Mouse (Mus musculus): ENCODE data around the gene Mrps36. TPM values are rescaled to one million over a fixed set of nuclear protein-coding genes. Genes with fewer than 3 reads are reported as not detected.
A peak's percentile ranks its signal among the peaks of the same experiment; 100 is the strongest.
"Not testable (repeated sequence)": the region's sequence is repeated elsewhere in the genome, so short reads cannot be mapped to it uniquely, and the experiment has no call there.

The Mrps36 gene
- polyA plus RNA-seq (2014; fragmentation: Nextera tagmentation; extraction: Ambion mirVana): 166 and 178 TPM in 2 replicates

GRCm38 (mm10) chr13:100744036-100744744 is at the start of gene Mrps36:
Gene Mrps36 (minus strand): TSS chr13:100744659.
- Histone ChIP-seq H3K27ac (ENCODE audit: low read depth) (peak within 1 kb of the TSS; percentile 97), H3K4me1 (ENCODE audit: insufficient read depth) (no peaks in the 10 kb centered on the region), H3K9ac (peak within 1 kb of the TSS; percentile 76), H3K9me3 (ENCODE audit: low read depth, low read length) (no peaks in the 10 kb centered on the region), H3K4me3 (ENCODE audit: low read depth, low read length) (peak within 1 kb of the TSS; percentile 82), H3K4me2 (peak within 1 kb of the TSS; percentile 63), H3K36me3 (ENCODE audit: insufficient read depth) (no peaks in the 10 kb centered on the region), H3K27me3 (ENCODE audit: insufficient read depth, low read length) (no peaks in the 10 kb centered on the region)
- TF ChIP-seq CTCF (IDR thresholded peaks at IDR 0.05; ENCODE audit: low read depth): no peak
- peak; percentile 96 for DNase-seq
- WGBS: under 1% methylated on average over 52 of the region's 52 CpGs
- peak; percentile 96 for ATAC-seq (ENCODE audit: insufficient read depth)

GRCm38 (mm10) chr13:100789083-100789482 is 44.6 kb upstream of the Mrps36 start:
- Histone ChIP-seq H3K4me2 (no peak overlapping the region), H3K27ac (ENCODE audit: low read depth) (no peak overlapping the region), H3K4me3 (ENCODE audit: low read depth, low read length) (no peak overlapping the region), H3K9ac (no peak overlapping the region), H3K27me3 (ENCODE audit: insufficient read depth, low read length) (no peaks in the 10 kb centered on the region), H3K9me3 (ENCODE audit: low read depth, low read length) (no peaks in the 10 kb centered on the region), H3K4me1 (ENCODE audit: insufficient read depth) (peaks cover 11% of the 10 kb centered on the region), H3K36me3 (ENCODE audit: insufficient read depth) (peaks cover 13% of the 10 kb centered on the region)
- no peak for TF ChIP-seq CTCF (IDR thresholded peaks at IDR 0.05; ENCODE audit: low read depth)
- DNase-seq: no peak
- no peak for ATAC-seq (ENCODE audit: insufficient read depth)
- WGBS: 74% methylated on average over 3 of the region's 3 CpGs

- not testable (repeated sequence) for H3K27me3 ChIP-seq (ENCODE audit: insufficient read depth, low read length); H3K4me2 ChIP-seq; H3K9ac ChIP-seq; H3K4me3 ChIP-seq (ENCODE audit: low read depth, low read length); H3K27ac ChIP-seq (ENCODE audit: low read depth); ATAC-seq (ENCODE audit: insufficient read depth); H3K9me3 ChIP-seq (ENCODE audit: low read depth, low read length); DNase-seq
- peaks cover 12% of the 10 kb centered on the region for H3K4me1 ChIP-seq (ENCODE audit: insufficient read depth)
- peaks cover 23% of the 10 kb centered on the region for H3K36me3 ChIP-seq (ENCODE audit: insufficient read depth)
- 92% methylated on average over 11 of the region's 14 CpGs for WGBS
Measured at GRCm38 (mm10) chr13:100788057-100788456, 43.6 kb upstream of the Mrps36 start.

- Histone ChIP-seq H3K27me3 (ENCODE audit: insufficient read depth, low read length) (no peaks in the 10 kb centered on the region), H3K9ac (no peak overlapping the region), H3K36me3 (ENCODE audit: insufficient read depth) (peaks cover 29% of the 10 kb centered on the region), H3K27ac (ENCODE audit: low read depth) (no peak overlapping the region), H3K4me2 (no peak overlapping the region), H3K9me3 (ENCODE audit: low read depth, low read length) (no peaks in the 10 kb centered on the region), H3K4me1 (ENCODE audit: insufficient read depth) (peaks cover 12% of the 10 kb centered on the region), H3K4me3 (ENCODE audit: low read depth, low read length) (no peak overlapping the region)
- DNase-seq (peak; percentile 38), ATAC-seq (ENCODE audit: insufficient read depth) (no peak)
- 63% methylated on average over 6 of the region's 6 CpGs for WGBS
- no peak for TF ChIP-seq CTCF (IDR thresholded peaks at IDR 0.05; ENCODE audit: low read depth)
Measured at GRCm38 (mm10) chr13:100787316-100788010, 43.0 kb upstream of the Mrps36 start.

- DNase-seq (peak; percentile 97), ATAC-seq (ENCODE audit: insufficient read depth) (peak; percentile 99)
- Histone ChIP-seq H3K36me3 (ENCODE audit: insufficient read depth) (peaks cover 39% of the 10 kb centered on the region), H3K9ac (peak within 1 kb of the TSS; percentile 96), H3K27ac (ENCODE audit: low read depth) (peak within 1 kb of the TSS; percentile 88), H3K27me3 (ENCODE audit: insufficient read depth, low read length) (no peaks in the 10 kb centered on the region), H3K4me2 (peak within 1 kb of the TSS; percentile 76), H3K4me3 (ENCODE audit: low read depth, low read length) (peak within 1 kb of the TSS; percentile 97), H3K9me3 (ENCODE audit: low read depth, low read length) (no peaks in the 10 kb centered on the region), H3K4me1 (ENCODE audit: insufficient read depth) (peaks cover 12% of the 10 kb centered on the region)
- TF ChIP-seq CTCF (IDR thresholded peaks at IDR 0.05; ENCODE audit: low read depth): peak; percentile 29; the same call in 1 of the 2 replicates
- under 1% methylated on average over 35 of the region's 35 CpGs for WGBS
Measured at GRCm38 (mm10) chr13:100786414-100786867, 42.0 kb upstream of the Mrps36 start, which contains the start of gene Ccnb1. Gene Ccnb1 (minus strand): TSS chr13:100786570.

- Histone ChIP-seq H3K27ac (ENCODE audit: low read depth) (peak overlapping the region; percentile 88), H3K9me3 (ENCODE audit: low read depth, low read length) (no peaks in the 10 kb centered on the region), H3K4me2 (peak overlapping the region; percentile 76), H3K4me1 (ENCODE audit: insufficient read depth) (peaks cover 12% of the 10 kb centered on the region), H3K4me3 (ENCODE audit: low read depth, low read length) (peak overlapping the region; percentile 97), H3K9ac (peak overlapping the region; percentile 96), H3K27me3 (ENCODE audit: insufficient read depth, low read length) (no peaks in the 10 kb centered on the region), H3K36me3 (ENCODE audit: insufficient read depth) (peaks cover 44% of the 10 kb centered on the region)
- 0% methylated on average over 30 of the region's 30 CpGs for WGBS
- no peak for TF ChIP-seq CTCF (IDR thresholded peaks at IDR 0.05; ENCODE audit: low read depth)
- 0 out of 2 replicates have a peak, but pooled peaks have one; percentile 10 for ATAC-seq (ENCODE audit: insufficient read depth)
- DNase-seq: peak; percentile 56
Measured at GRCm38 (mm10) chr13:100785806-100786413, 41.5 kb upstream of the Mrps36 start.

All from lung, embryonic 14.5 days (tissue).